Mouse (Mus musculus): ENCODE measurements at regions not wholly inside any gene's neighbourhood (a gene's known extent, or its start where the extent isn't known, plus 50 kb on each side); places are given as distances from the start of the nearest gene placed in this dataset.

DNA sequence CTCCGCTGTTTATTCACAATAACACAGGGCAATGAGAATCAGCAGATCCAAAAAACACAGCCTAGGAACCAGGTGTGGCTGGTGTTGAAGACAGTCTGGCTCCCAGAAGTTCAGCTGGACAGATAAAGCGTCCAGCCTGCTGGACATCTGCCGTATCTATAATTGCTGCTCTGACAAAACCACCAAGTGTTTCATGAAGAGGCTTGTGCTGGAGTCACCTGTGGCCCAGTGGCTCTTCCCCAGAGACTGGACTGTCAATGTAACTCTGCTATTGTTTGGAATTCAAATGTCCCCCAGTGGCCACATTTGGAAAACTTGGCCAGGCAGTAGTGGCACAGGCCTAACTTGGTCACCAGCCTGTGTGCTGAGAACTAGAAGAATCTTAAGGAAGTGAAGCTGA, 247.0 kb upstream of the Cited2 start:
- H3K9ac ChIP-seq, result no peak overlapping the region
- H3K9me3 ChIP-seq (replicated peaks), result no peaks in the 10 kb centered on the region
- H3K27me3 ChIP-seq, result no peaks in the 10 kb centered on the region
- no peak overlapping the region for H3K4me2 ChIP-seq (replicated peaks)
- no peak overlapping the region for H3K27ac ChIP-seq (replicated peaks)
- no peak overlapping the region for H3K4me3 ChIP-seq (replicated peaks)
- no peaks in the 10 kb centered on the region for H3K36me3 ChIP-seq
- ATAC-seq (ENCODE audit: insufficient number of reproducible peaks, low FRiP score, low TSS enrichment, low read depth), result no peak
- 0 out of 2 replicates have a peak, but pooled peaks cover 3% of the 10 kb centered on the region for H3K4me1 ChIP-seq
- 84% methylated on average over 3 of the region's 3 CpGs for WGBS

DNA sequence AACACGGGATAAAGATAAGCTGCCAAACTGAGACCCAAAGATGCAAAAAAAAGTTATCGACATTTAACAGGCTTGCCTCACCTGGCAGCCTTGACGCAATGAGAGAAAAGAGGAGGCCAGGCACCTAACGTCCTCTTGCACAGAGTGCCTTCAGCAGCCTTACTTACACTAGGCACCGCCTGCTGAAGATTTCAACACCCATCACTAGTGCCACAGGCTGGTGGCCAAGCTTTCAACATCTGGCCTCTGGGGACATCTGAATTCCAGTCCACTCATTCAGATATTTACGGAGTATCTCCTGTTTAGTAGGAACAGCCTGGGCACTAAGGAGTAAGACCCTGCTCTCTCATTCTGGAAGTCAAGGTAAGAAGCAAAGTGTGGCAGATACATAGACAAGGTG, 246.3 kb upstream of the Cited2 start:
- Histone ChIP-seq H3K4me1 (0 out of 2 replicates have a peak, but pooled peaks cover 3% of the 10 kb centered on the region), H3K9me3 (replicated peaks) (no peaks in the 10 kb centered on the region), H3K36me3 (no peaks in the 10 kb centered on the region), H3K9ac (no peak overlapping the region), H3K4me2 (replicated peaks) (no peak overlapping the region), H3K27me3 (no peaks in the 10 kb centered on the region), H3K4me3 (replicated peaks) (no peak overlapping the region), H3K27ac (replicated peaks) (no peak overlapping the region)
- no peak for ATAC-seq (ENCODE audit: insufficient number of reproducible peaks, low FRiP score, low TSS enrichment, low read depth)
- 83% methylated on average over 6 of the region's 6 CpGs for WGBS

DNA sequence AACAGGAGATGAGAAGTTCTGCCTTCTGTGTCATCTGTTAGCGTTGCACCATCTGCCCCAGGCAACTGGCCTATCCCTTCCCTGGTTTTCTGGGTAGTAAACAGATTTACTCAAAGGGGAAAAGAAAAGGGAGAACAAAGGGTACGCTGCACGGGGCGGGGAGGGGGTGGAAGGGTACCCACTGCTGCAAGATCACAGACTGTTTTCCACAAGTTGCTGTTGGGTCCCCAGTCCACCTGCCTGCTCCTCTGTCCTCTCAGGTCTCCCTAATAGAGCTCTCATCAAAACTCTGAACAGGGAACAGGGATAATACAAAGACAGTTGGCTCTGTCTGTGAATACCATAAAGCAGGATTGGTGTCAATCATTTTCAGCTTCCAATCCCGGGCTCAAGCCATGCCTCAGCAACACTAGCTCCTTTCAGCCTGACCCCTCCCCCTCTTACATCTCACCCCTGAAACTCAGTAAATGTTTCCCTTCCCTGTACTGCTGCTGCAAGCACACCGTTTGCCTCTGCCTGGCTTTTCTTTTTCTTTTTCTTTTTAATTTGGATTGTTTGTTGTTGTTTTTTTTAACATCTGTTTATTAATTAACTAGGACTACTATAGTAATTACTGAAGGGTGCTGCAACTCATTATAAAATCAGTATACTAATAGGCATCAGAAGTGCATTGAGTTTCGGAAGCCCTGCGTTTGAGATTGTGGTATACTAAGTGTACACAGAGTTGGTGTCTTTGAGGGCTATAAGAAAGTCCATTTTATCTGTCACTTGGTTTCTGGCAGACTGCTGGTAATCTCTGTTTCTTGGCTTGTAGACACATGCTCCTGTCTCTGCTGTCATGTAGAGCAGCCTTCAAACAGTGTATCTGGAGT, 244.0 kb upstream of the Cited2 start:
- no peaks in the 10 kb centered on the region for H3K9me3 ChIP-seq (replicated peaks)
- no peaks in the 10 kb centered on the region for H3K36me3 ChIP-seq
- no peak overlapping the region for H3K4me2 ChIP-seq (replicated peaks)
- WGBS, result 24% methylated on average over 8 of the region's 8 CpGs
- H3K4me3 ChIP-seq (replicated peaks), result no peak overlapping the region
- no peak overlapping the region for H3K9ac ChIP-seq
- 0 out of 2 replicates have a peak, but pooled peaks cover 3% of the 10 kb centered on the region for H3K4me1 ChIP-seq
- H3K27me3 ChIP-seq, result no peaks in the 10 kb centered on the region
- peak; percentile 47; the same call in 1 of the 2 replicates for ATAC-seq (ENCODE audit: insufficient number of reproducible peaks, low FRiP score, low TSS enrichment, low read depth)
- no peak overlapping the region for H3K27ac ChIP-seq (replicated peaks)

DNA sequence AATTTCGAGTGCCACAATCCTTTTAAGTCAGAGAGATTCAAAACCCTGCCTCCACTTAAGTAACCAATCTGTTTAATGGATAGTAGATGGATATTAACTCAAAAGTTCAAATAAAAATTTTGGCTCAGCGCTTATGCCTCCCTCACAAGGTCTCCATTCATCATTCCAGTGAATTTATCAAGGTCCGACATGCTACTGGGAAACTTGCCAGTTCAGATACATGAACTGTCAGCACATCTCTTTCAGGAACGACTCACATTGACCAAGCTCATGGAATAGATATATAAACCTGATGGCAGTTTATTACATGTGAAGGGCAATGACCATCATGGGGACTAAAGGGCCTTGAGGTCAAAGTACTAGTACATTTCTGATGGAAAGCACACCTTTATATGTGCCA, 240.3 kb upstream of the Cited2 start:
- Histone ChIP-seq H3K27ac (replicated peaks) (no peak overlapping the region), H3K27me3 (no peaks in the 10 kb centered on the region), H3K36me3 (no peaks in the 10 kb centered on the region), H3K4me1 (0 out of 2 replicates have a peak, but pooled peaks cover 3% of the 10 kb centered on the region), H3K4me2 (replicated peaks) (no peak overlapping the region), H3K9me3 (replicated peaks) (no peaks in the 10 kb centered on the region), H3K4me3 (replicated peaks) (no peak overlapping the region), H3K9ac (no peak overlapping the region)
- WGBS, result 69% methylated on average over 4 of the region's 4 CpGs
- no peak for ATAC-seq (ENCODE audit: insufficient number of reproducible peaks, low FRiP score, low TSS enrichment, low read depth)

DNA sequence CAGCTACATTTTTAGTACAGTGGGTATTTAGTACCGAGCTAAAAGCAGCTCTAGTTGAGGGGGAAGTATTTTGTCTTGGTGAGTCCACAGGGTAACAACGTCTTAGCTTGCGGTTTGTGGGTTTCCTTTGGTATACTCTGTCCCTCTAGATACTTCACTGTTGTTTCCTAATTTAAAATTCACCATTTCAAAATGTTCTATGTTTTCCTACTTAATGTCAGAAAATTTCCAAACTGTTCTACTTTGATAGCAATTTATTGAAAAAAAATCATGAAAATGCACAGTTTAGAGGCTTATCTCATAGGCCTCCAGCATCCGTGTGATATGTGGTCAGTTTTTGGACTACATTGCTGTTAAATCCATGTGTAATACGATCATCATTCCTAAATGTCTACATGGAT, 238.0 kb upstream of the Cited2 start:
- no peak overlapping the region for H3K4me2 ChIP-seq (replicated peaks)
- no peaks in the 10 kb centered on the region for H3K9me3 ChIP-seq (replicated peaks)
- 71% methylated on average over 5 of the region's 5 CpGs for WGBS
- no peaks in the 10 kb centered on the region for H3K27me3 ChIP-seq
- no peak overlapping the region for H3K9ac ChIP-seq
- no peak for ATAC-seq (ENCODE audit: insufficient number of reproducible peaks, low FRiP score, low TSS enrichment, low read depth)
- no peaks in the 10 kb centered on the region for H3K4me1 ChIP-seq
- no peaks in the 10 kb centered on the region for H3K36me3 ChIP-seq
- no peak overlapping the region for H3K4me3 ChIP-seq (replicated peaks)
- no peak overlapping the region for H3K27ac ChIP-seq (replicated peaks)

DNA sequence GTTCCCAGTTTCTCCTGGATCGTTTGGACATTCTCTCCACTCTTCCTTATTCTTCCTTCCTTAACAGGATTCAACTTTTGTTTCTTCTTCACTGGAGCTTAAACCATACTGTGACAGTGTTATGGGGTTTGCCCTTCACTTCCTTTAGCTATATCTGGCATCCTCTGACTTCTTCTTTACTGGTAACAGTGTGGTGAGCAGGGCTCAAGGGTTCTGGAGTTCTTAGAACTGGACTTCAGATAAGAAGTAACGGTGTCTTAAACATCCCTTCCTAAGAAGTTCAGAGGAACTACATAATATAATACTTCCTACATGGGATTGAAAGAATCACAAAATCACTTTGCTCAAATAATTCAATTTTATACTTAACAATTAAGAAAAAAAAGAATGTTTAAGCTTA, 237.5 kb upstream of the Cited2 start:
- no peak overlapping the region for H3K9ac ChIP-seq
- H3K9me3 ChIP-seq (replicated peaks), result no peaks in the 10 kb centered on the region
- ATAC-seq (ENCODE audit: insufficient number of reproducible peaks, low FRiP score, low TSS enrichment, low read depth), result no peak
- no peaks in the 10 kb centered on the region for H3K4me1 ChIP-seq
- no peaks in the 10 kb centered on the region for H3K36me3 ChIP-seq
- no peak overlapping the region for H3K27ac ChIP-seq (replicated peaks)
- no peaks in the 10 kb centered on the region for H3K27me3 ChIP-seq
- WGBS, result 88% methylated on average over 2 of the region's 2 CpGs
- H3K4me3 ChIP-seq (replicated peaks), result no peak overlapping the region
- no peak overlapping the region for H3K4me2 ChIP-seq (replicated peaks)

DNA sequence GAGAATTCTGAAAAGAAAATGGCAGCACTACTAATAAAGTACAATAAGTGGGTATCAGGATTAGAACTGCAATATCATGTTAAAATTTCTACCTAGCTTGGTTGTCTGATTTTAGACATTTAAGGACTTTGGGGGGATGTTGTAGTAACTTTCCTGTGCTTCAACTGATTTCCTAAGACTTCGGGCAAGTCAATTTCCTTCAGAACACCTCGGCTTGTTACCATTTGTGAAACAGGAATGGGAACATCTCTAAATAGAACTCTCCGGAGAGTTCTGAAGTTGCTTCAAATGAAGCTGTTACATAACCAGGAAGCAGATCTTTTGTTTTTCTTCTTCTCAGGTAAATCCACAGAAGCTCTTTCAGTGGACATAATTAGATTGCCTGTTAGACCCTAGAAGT, 237.0 kb upstream of the Cited2 start:
- H3K36me3 ChIP-seq, result no peaks in the 10 kb centered on the region
- no peak overlapping the region for H3K4me3 ChIP-seq (replicated peaks)
- H3K9ac ChIP-seq, result no peak overlapping the region
- H3K27me3 ChIP-seq, result no peaks in the 10 kb centered on the region
- no peak overlapping the region for H3K27ac ChIP-seq (replicated peaks)
- H3K4me2 ChIP-seq (replicated peaks), result no peak overlapping the region
- no peaks in the 10 kb centered on the region for H3K4me1 ChIP-seq
- 83% methylated on average over 3 of the region's 3 CpGs for WGBS
- no peak for ATAC-seq (ENCODE audit: insufficient number of reproducible peaks, low FRiP score, low TSS enrichment, low read depth)
- no peaks in the 10 kb centered on the region for H3K9me3 ChIP-seq (replicated peaks)

DNA sequence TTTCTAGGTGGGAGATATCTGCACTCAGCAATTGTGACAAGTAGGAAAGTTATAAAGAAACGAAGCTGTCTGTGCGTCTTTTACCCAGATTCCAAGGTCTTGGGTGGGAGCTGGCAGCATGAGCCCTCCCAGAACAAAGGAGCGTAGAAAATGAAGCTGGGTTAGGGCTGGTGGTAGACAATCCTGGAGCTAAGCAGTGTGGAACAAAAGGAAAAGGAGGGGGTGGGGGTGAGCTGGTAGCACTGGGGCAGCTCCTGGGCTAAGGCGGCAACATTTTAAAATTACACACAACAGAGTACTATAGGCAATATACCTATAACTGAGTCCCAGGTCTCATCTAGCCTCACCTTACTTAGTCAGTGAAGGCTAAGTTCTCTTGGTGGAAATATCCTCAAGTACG, 235.6 kb upstream of the Cited2 start:
- H3K4me2 ChIP-seq (replicated peaks), result no peak overlapping the region

DNA sequence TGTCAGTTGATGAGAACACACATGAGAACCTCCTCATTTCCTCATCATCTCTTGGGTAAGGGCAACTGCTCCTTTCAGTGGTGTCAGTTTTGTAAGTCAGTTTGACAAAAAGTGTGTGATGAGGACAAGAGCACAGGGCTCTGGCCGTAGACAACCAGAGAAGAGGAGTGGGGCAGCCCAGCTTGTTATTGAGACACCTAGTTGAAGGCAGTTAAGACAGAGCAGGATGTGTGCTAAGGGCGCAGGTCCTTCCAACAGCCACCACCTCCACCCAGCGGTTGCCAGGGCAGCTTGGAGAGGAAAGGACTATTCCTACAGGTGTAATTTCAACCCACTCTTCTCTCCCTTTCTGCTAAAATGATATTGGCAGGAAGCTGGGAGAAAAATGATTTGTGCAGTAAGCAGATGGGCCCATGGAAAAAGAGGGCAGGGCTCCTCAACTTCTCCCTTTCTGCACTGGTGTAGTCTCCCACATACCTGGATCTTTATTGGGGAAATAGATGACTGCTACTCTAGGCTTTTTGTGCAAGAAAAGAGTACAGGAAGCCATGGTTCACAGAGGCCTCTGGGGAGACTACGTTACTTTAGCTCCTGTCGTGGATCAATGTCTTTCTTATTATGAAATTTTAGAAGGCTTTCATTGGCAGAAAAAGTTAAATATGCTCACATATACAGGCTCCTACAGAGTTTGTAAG, 231.3 kb upstream of the Cited2 start:
- Histone ChIP-seq H3K9me3 (replicated peaks) (no peaks in the 10 kb centered on the region), H3K27me3 (no peaks in the 10 kb centered on the region), H3K36me3 (no peaks in the 10 kb centered on the region), H3K4me3 (replicated peaks) (no peak overlapping the region), H3K27ac (replicated peaks) (no peak overlapping the region), H3K4me1 (no peaks in the 10 kb centered on the region), H3K4me2 (replicated peaks) (no peak overlapping the region), H3K9ac (no peak overlapping the region)
- WGBS, result 83% methylated on average over 5 of the region's 5 CpGs
- no peak for ATAC-seq (ENCODE audit: insufficient number of reproducible peaks, low FRiP score, low TSS enrichment, low read depth)

More for the DNA sequence above, 235.6 kb upstream of the Cited2 start:
- H3K9me3 ChIP-seq (replicated peaks), result no peaks in the 10 kb centered on the region
- H3K4me1 ChIP-seq, result no peaks in the 10 kb centered on the region
- no peak overlapping the region for H3K9ac ChIP-seq
- no peaks in the 10 kb centered on the region for H3K27me3 ChIP-seq
- no peak overlapping the region for H3K27ac ChIP-seq (replicated peaks)
- no peak for ATAC-seq (ENCODE audit: insufficient number of reproducible peaks, low FRiP score, low TSS enrichment, low read depth)
- H3K36me3 ChIP-seq, result no peaks in the 10 kb centered on the region
- H3K4me3 ChIP-seq (replicated peaks), result no peak overlapping the region
- WGBS, result 85% methylated on average over 5 of the region's 5 CpGs

DNA sequence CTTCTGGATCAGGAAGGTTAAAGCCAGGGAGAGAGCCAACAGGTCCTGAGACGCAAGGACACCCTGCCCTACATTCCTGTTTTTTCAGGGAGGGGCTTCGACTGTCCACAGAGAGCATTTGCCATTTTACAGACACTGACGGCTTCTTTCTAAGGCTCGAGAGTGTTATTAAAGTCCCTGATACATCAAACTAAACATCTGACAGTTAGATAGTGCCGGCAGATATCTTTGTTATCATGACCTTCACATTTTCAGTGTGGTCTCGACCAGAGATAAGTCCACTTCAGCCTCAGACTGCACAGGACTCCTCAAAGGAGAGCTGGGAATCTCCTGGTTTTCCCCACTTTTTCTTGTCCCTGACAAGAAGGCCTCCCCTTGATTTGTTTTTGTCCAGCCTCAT, 229.9 kb upstream of the Cited2 start:
- Histone ChIP-seq H3K4me1 (no peaks in the 10 kb centered on the region), H3K27ac (replicated peaks) (no peak overlapping the region), H3K9me3 (replicated peaks) (no peaks in the 10 kb centered on the region), H3K27me3 (no peaks in the 10 kb centered on the region), H3K9ac (no peak overlapping the region), H3K36me3 (no peaks in the 10 kb centered on the region), H3K4me2 (replicated peaks) (no peak overlapping the region), H3K4me3 (replicated peaks) (no peak overlapping the region)
- no peak for ATAC-seq (ENCODE audit: insufficient number of reproducible peaks, low FRiP score, low TSS enrichment, low read depth)
- 80% methylated on average over 6 of the region's 6 CpGs for WGBS

DNA sequence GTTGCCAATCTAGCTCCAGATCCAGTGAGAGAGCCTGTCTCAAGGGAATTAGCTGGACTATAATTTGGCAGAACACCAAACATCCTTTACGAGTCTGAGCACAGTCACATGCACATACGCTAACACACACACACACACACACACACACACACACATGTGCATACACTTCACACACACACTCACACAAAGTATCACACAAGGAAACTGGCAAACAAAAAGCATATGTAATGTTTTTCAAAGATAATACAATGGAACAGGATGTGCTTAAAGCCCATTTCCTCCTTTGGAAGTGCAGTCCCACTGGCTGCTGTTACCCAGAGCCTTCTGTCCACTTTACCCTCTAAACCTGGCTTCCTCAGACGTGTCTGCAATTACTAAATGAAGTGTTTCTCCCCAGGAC, 226.2 kb upstream of the Cited2 start:
- Histone ChIP-seq H3K4me2 (replicated peaks) (no peak overlapping the region), H3K4me3 (replicated peaks) (no peak overlapping the region), H3K4me1 (no peaks in the 10 kb centered on the region), H3K27ac (replicated peaks) (no peak overlapping the region), H3K9ac (no peak overlapping the region), H3K27me3 (no peaks in the 10 kb centered on the region), H3K9me3 (replicated peaks) (peaks cover 4% of the 10 kb centered on the region; the same call in 1 of the 2 replicates), H3K36me3 (no peaks in the 10 kb centered on the region)
- no peak for ATAC-seq (ENCODE audit: insufficient number of reproducible peaks, low FRiP score, low TSS enrichment, low read depth)
- WGBS, result 56% methylated on average over 3 of the region's 3 CpGs
